Mouse (Mus musculus) layer of hippocampus, postnatal 25 days (tissue): ENCODE measurements at regions not wholly inside any gene's neighbourhood (a gene's known extent, or its start where the extent isn't known, plus 50 kb on each side); places are given as distances from the start of the nearest gene placed in this dataset.
"Not testable (repeated sequence)": the region's sequence is repeated elsewhere in the genome, so short reads cannot be mapped to it uniquely, and the experiment has no call there.

Experiments
- DNase-seq, 2 experiments: peaks; one replicate each; pipeline ENCODE4 v3.0.0; 2022; ENCODE audit warnings: mixed read lengths in 2 of 2, low spot score in 1 of 2; ENCODE audit errors: extremely low spot score in 1 of 2

DNA sequence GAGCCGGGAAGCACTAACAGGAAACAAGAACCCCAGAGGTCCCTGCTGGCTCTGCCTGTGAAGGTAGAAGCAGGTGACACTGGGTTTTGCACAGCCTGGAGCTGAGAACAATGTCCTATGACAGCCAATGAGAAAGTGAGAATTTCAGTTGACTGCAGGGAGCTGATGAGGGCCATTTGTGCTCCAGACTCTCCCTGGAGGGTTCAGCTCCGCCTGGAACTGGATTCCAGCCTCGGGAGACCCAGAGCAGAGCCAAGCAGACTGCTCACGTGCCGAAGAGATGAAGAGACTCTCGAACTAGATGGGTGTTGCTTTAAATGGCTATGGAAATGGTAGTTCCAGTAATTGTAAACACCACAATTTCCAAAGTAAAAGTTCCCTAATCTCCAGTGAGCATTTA lies 93.5 kb downstream of the Cand1 start:
- no peak for DNase-seq

DNA sequence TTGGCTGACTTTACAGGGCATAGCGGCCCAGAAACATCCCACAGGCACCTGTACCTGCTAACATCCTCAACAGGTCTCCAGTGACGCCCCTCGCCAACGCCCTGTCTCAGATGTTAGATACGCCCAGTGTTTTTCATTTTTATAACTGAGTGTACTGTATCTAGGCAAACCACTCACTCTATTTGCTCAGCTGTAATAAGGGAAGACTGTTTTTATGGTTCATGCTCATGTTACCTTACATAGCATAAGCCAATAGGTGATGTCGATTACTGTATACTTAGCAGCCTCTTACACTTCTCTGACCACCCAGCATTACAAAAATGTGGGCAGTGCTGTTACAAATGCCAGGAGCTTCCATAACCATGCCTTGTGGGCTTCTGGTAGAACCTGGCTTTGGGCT lies 97.0 kb downstream of the Cand1 start:
- DNase-seq: no peak

DNA sequence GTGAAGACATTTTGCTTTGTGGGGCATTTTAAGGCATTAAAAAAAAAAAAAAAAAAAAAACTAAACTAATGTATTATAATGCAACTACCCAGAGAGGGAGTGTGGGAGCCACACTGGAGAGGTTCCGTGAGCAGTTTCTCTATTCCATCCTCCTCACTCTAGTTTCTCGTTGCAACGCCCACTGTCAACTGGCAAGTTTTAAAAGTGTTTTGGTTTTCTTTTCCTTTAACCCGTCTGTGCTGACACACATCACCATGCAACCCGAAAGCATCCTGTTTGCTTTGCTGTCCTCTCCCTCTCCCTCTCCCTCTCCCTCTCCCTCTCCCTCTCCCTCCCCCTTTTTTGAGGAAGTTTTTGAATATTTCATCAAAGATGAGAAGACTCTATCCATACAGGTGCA lies 97.5 kb downstream of the Cand1 start:
- no peak for DNase-seq

DNA sequence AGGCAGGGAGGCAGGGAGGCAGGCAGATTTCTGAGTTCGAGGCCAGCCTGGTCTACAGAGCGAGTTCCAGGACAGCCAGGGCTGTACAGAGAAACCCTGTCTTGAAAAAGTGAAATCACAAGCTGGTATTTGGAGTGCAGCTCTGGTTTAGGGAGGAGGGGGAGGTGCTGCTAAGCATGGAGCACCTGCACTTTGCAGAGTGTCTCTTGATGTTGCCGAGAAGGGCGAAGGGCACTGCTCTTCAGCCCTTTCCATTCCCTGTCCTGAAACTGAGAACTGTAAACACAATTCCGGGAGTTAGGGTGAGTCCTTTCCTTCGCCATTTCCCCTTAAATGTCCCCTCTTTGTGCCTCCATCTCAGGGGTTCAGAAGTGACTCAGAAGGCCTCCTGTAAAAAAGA lies 101.6 kb downstream of the Cand1 start:
- DNase-seq: no peak

DNA sequence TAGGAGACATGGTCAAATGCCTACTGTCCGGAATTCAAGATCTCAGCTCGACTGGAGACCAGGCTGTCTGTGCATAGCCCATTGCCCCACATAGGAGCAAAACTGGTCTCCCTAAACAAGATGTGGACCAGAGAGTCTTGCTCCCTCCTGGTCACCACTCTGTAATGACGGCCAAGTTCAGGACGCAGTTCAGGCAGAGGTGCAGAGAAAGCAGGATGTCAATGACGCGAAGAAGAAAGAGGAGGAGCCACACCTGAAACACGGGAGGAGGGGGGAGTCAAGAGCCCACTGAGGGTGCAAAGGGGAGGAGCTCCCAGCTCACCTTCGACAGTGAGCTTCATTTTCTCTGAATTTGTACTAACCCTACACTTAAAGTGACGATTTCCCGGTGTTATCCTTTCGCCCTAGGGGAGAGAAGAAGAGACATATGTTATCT lies 104.3 kb downstream of the Cand1 start:
- no peak for DNase-seq

DNA sequence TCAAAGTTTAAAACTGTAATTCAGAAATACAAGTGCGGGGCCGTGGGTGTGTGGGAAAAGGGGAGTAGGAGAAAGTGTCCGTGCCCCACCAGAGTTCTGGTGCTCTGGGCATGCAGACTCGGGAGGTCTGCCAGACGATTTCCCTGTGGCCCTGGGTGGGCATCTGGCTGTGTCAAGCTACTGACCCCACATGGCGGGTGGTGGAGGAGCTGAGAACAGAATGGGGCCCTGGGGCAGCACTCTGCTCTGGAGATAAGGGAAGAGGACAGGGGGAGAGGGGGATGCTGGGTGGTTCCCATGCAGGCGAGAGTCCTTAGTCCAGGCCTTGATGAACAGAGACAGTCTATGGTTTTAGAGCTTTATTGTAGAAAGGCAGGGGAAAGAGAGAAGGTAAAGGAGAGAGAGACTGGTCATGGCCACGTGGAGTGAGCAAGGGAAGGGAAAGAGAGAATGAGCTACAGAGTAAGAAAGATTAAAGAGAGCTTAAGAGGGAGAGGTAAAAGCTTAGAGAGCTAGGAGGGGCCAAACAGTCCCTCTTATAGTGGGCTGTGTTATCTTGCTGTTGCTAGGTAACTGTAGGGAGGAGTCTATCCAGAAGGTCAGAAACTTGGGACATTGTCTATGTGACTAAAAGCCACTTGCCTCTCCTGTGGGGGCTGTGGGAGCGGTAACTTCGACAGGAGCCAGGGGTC lies 104.9 kb downstream of the Cand1 start:
- no peak for DNase-seq

DNA sequence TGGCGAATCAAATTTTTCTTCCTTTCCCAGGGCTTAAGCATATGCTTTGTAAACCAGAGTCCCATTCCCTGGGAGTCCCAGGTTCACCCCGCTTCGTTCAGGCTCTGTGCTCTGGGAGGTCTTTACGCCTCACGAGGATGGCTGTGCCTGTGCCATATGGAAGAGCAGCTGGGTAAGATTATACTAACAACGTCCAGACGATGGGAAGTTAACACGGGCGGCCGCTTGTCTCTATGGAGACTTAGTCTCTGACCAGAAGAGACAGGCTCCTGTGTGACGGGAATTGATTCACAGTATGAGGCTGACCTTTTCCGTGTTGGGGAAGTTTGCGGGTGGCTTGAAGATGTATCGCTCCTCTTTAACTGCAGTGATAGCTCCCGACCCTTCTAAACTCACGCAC lies 107.9 kb downstream of the Cand1 start:
- DNase-seq: no peak

DNA sequence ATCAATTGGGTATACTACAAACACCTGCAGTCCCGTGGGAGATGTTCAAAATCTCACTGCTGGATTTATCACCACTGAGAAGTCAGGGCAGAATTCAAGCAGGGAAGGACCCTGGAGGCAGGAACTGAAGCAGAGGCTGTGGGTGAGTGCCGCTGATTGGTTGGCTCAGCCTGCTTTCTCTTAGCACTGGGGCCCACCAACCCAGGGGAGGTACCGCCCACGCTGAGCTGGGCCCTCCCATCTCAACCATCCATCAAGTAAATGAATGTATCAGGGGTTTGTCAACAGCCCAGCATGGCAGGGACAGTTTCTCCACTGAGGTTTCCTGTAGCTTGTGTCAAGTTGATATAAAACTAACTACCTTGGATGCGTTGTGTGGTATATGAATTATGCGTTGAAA lies 109.2 kb downstream of the Cand1 start:
- DNase-seq: no peak

DNA sequence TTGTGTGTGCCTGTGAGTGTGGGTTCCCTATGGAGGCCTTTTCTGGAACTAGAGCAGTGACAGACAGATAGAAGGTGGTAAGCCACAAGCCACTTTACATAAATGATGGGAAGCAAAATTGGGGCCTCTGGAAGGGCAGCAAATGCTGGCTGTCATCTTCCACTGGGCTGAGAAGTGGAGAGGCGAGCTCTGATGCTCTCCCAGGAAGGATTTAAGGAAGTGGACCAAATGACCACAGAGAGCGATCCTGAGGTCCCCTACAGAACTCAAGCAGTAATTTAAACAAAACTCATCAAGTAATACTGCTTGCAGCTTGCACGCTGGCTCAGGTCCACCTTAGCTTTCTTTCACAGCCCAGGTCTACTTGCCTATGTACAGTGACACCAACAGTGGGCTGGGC lies 111.8 kb downstream of the Cand1 start:
- no peak for DNase-seq

DNA sequence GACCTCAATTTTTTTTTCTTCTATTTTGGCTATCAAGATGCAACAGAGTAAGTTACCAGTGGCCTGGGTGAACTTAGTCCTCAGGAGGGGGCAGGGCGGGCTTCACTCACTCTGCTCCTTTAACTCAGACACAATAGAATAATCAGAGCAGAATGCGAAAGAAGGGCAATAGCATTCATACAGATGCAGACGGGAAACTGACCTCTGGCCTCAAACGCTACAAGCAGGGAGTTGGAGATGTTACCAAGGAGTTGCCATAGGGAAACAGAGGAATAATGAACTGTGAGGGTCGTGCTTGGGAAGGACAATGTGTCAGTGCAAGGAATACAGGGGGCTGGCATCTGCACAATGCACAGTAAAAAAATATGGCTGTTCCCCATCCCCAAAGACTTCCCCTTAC lies 116.3 kb downstream of the Cand1 start:
- DNase-seq: no peak

DNA sequence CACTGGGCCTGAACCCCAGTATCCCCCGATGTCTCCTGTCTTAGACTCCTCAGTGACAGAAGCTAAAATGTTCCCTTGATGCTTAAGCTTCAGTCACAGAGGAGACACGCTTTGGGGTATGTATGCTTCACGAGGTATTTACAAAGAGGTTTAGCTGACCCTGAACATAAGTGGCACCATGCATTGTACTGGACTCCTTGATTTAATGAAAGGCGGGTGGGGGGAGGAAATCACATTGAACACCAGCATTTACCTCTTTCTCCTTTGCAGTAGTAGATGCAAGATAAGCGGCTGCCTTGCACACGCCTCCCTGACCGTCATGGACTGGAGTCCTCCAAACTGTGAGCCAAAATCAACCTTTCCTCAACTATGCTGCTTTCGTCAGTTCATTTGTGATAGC lies 117.5 kb downstream of the Cand1 start:
- no peak for DNase-seq

DNA sequence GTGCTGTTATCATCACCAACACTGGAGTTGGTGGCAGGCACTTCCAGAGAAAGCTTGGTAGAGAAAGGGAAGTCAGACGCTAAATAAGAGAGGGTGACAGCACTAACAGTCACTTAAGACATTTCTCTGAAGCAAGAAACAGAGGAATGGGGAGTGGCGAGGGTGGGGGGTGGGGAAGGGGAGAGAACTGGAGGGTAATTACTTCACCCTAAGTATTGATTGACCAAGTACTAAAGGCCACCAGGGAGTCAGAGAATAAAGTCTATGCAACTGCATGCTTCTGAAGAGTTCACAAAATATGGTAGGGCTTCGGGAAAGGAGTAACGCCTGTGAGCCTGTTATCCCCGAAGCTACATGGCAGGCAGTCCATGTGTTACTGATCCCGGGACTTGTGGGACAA lies 118.3 kb downstream of the Cand1 start:
- no peak for DNase-seq

DNA sequence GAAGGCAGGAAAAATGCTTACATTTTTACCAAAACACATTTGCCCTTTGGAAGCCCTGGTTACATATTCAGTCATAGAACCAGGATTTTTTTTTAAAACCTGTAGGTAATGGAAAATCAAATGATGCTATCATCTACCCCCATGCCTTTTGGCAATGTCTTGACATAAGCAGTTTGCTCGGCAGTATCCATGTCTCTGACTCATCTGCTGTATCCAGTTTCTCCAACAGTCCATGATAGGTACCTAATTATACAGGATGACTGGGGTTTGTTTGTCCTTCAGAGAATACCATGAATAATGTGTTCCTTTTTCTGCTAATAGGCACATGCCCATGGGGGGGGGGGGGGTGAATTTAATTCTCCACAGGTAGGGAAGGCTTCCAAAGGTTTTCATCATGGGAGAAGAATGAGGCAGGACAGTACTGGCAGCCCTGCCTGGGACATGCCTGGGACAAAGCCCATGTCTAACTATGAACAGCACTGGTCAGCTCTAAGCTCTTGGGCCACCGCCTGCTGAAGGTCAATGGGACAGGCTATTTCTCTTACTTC lies 122.9 kb downstream of the Cand1 start:
- DNase-seq: no peak

DNA sequence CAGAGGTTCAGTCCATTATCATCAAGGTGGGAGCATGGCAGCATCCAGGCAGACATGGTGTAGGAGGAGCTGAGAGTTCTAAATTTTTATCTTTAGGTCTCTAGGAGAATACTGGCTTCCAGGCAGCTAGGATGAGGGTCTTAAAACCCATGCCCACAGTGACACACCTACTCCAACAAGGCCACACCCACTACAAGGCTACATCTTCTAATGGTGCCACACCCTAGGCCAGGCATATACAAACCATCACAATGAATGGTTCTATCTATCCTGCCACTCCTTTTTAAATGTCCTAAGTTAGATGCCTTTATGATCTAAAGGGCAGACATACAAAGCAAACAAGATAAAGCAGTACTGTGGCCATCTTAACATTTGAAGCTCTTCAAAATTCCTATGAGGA lies 124.7 kb downstream of the Cand1 start:
- not testable (repeated sequence) for DNase-seq

DNA sequence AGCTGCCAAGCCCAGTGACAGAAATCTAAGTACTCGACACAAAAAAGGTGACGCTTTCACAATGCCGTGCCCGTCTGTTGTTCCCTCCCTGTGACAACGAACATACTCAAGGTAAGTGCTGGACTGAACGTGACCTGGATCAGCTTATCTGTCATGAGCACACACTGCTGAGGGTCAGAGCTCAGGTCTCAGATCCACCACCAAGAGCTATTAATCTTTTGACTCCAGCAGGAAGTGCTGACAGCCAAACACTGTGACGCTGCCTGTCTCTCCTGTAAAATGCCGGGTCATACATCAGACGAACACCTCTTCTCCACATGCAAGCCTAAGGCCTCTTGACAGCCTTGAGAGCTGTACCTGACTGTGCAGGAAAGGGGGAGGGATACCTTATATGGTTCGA lies 125.2 kb downstream of the Cand1 start:
- no peak for DNase-seq

DNA sequence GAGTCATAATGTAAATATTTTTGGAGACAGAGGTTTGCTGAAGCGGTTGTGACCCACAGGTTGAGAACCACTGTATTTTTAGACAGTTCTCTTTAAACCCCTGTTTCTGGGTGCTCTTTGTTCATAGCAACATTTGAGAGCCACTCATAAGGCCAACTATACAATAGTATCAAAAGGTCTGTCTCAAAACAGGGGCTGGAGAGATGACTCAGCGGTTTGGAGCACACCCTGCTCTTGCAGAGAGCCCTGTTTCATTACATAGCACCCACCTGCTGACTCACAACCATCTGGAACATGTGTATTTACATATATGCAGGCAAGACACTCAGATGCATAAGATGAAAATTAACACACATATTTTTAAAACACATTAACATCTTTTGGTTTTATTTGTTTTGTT lies 128.0 kb downstream of the Cand1 start:
- DNase-seq: no peak

DNA sequence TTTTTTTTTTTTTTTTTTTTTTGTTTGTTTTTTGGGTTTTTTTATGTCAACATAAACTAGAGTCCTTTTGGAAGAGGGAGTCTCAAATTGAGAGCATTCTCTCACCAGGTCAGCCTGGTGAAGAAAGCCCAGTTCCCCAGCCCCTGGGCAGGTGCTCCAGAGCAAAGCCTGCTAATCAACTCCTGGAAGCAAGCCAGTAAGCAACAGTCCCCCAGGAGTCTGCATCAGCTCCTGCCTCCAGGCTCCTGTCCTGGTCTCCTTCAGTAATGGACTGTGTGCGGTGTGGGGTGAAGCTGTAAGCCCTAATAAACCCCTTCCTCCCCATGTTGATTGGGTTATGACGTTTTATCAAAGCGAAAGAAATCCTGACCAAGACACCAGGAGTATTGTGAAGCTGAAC lies 128.4 kb downstream of the Cand1 start:
- DNase-seq: no peak

DNA sequence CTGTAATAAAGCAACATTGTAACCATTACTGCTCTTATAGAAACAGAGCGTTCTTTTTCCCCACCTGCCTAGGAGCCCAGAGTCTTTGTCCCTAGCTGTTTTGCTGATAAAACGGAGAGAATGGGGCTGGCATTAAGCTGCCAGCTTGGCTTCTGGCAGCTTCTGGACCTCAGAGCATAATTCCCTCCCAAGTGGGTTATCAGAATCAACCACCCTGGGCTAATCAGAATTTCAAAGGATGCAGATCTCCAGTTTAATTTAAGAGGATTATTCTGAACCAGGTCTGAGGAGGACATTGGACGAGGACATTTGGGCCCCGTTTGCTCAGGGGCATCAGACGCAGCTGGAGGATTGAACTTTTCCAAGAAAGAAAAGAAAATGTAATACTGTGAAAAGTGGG lies 129.2 kb downstream of the Cand1 start:
- no peak for DNase-seq

DNA sequence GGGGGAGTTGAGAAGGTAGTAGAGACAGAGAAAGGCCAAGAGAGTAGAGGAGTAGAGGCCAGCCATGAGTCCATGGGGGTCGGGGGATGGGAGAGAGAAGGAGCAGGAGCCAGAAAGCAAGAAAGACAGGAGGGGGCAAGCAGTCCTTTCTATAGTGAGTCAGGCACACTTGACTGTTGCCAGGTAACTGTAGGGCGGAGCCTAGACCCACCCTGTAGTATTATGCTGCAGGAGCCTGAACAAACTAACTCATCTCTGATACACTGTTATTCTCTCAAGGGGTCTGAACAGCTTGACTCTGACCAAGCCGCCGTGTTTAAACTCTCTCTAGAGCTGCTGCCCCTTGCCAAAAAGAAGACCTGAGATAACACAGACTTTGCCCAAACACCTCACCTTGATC lies 130.6 kb downstream of the Cand1 start:
- DNase-seq: no peak

DNA sequence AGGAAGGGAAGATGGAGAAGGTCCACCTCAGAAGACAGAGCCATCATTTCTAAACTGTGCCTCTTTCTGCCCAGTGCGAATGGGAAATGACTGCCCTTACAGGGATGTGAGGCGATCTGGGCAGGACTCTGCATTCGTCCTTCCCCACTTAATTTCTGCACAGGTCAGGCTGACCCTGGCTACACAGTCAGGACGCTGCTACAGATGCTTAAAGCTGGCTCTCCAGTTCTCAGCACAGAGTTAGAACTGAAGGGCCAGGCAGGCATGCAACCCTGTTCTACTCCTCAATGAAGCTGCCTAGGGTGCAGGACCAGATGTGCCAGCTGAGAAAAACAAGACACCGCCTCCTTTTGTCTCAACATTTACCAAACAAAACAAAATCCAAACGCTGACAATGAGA lies 132.1 kb downstream of the Cand1 start:
- DNase-seq: no peak

DNA sequence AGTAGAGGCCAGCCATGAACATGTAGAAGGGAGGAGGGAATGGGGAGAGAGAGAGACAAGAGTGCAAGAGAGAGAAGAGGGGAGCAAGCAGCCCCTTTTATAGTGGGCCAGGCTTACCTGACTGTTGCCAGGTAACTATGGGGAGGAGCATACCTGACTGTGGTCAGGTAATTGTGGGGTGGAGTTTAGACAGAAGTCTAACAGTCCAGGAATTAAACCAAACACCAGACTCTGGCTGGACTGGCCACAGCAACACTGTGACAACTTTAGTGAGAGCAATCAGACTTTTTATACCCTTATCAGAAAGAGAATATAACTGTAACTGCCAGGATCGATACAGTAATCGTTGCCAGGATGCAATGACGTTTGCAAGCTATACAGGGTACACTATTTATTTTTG lies 133.8 kb downstream of the Cand1 start:
- no peak for DNase-seq

DNA sequence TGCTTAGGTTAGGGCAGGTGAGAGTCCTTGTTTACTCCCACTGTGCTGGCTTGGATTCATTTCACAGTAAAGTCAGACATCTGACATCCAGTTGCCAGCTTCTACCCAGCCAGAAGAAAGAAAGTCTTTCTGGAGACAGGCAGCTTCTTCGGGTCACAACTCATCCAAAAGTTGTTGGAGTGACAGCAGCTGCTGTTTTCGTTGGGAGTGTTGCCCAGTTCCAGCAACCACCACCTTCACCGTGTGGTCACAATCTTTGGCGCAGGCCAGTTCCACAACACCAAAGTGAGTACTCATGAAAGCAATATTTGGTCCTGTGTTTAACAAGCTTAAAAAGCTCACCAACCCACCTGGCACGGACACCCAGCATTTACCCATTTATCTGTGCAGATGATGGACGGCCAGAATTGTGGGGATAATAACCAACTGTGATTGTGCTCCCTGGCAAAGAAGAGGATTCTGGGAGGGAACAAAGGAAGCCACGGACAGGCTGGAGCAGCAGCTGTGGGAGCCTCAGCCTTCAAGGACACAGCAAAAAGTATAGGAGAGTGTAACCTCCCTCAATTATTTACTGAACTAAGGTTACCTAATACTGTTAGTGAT lies 134.5 kb downstream of the Cand1 start:
- no peak for DNase-seq
